Mouse (Mus musculus): ENCODE results near the gene Isy1. TPM values are rescaled to one million over a fixed set of nuclear protein-coding genes. Genes with fewer than 3 reads are reported as not detected.

The Isy1 gene
- total RNA-seq, 2 experiments from 2014 or later: 19.5 to 22.6 TPM

DNA sequence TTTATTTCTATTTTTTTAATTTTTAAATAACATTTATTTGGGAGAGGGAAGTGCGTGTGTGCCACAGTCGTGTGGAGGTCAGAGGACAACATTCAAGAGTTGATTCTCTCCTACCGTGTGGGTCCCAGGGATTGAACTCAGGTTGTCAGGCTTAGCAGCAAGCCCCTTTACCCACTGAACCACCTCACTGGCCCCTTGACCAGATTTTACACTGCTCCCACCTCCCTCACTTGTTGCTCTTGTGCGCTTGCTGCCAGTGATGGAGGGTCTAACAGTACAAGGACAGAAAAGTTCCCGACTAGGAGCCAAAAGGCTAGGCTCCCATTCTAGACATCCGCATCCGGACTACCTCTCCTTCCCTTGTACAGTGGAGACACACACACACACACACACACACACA is 33.1 kb downstream of the Isy1 start:
- no peak for DNase-seq (ENCODE audit: low spot score)

- no peak for DNase-seq (ENCODE audit: low spot score)
Observed at GRCm38 (mm10) chr6:87804886-87805285, 33.7 kb downstream of the Isy1 start.

DNA sequence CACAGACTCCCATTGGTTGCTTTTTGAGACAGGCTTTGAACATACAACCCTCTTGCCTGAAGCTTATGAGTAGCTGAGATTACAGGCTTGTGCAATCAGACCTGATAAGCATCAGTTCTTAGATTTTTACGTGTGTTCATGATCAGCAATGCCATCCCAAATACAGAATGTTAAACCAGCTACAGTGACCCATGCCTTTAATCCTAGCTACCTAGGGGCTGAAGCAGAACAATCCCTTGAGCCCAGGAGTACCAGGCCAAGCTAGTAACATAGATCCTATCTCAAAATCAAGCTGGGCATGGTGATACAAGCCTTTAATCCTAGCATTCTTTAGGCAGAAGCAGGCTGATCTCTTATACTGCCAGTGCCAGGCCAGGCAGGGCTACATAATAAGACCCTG is 34.6 kb downstream of the Isy1 start:
- no peak for DNase-seq (ENCODE audit: low spot score)

- DNase-seq (ENCODE audit: low spot score): no peak
Observed at GRCm38 (mm10) chr6:87802462-87802861, 36.1 kb downstream of the Isy1 start.

DNA sequence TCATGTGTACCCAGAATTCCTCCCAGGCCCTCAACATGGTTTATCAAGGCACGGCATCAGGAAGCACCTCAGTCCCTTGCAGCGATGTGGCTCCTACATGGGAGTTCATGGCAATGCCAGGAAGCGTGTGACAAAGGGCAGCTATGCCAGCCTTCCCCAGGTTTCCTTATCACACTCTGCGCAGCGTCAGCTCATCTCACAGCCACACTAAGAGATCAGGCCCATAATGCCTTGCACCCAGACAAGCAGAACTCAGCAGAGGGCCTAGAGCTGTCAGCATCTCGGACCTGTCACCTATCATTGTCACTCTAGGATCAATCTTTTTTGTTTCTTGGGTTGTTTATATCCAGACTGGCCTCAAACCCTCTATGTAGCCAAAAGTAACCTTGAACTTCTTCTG is 39.0 kb downstream of the Isy1 start:
- DNase-seq (ENCODE audit: low spot score): no peak

DNA sequence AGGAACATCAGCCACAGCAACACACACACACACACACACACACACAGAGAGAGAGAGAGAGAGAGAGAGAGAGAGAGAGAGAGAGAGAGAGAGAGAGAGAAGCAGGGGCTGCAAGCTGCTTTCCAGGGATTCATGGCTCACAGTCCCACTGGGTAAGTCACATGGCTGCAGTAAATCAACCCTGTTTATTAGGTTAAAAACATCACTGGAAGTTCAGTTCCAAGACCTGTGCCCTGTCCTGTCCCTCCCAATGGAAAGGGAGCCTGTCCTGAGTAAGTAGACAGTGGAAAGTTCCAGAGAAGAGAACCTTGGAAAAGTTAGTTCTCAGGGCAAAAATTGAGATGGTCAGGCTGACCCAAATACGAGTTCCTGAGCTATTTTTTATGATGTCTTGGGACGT is 41.3 kb downstream of the Isy1 start:
- DNase-seq (ENCODE audit: low spot score): no peak

DNA sequence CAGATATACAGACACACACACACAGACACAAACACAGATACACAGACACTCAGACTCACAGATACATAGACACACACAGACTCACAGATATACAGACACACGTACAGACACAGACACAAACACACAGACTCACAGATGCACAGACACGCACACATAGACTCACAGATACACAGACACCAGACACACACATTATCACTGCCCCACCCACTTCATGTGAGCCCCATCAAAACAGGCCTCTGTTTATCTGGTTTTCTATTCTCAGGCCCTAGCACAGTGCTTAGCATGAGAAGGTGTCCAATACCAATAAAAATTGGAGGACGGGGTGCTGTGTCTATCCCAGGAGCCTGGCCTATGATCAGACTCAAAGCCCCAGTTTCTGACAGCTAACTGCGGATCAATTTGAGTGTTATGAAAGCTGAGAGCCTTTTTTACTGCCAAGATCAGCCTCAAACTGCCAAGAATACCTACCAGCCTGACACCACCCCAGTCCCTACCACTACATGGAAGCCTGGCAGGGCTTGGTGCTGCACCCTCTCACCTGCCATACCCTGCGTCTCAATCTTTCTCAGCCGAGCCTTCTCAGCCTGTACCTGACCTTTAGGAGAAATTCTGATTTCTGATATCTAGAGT is 42.2 kb downstream of the Isy1 start:
- no peak for DNase-seq (ENCODE audit: low spot score)

GRCm38 (mm10) chr6:87795385-87796150 is 43.0 kb downstream of the Isy1 start:
- DNase-seq (ENCODE audit: low spot score): no peak

DNA sequence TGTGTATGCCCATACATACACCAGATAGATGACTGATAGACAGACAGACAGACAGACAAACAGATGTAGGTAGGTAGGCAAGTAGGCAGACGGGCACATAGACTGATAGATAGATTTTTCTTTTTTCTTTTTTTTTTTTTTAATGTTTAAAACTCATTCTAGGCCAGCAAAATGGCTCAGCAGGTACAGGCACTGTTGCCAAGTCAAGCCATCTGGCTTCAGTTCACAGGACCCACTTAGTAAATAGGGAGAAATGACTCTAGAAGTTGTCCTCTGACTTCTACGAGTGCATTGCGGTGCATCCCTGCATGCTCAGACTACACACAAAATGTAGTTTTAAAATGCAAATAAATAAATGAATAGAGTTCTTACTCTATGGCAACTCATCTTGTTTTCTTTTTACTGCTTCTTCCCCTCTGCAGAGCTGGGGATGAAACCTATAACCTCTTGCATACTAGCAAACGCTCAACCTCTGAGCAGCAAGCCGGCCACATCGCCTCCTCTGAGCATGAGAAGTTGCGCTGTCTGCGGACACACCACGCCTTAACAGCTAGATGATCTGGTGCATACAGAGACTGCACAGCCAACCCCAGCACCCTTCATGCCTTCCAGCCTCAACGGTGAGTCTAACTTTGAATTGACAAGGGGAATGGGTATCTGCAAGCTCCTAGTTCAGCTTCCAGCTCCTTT is 44.6 kb downstream of the Isy1 start:
- no peak for DNase-seq (ENCODE audit: low spot score)

DNA sequence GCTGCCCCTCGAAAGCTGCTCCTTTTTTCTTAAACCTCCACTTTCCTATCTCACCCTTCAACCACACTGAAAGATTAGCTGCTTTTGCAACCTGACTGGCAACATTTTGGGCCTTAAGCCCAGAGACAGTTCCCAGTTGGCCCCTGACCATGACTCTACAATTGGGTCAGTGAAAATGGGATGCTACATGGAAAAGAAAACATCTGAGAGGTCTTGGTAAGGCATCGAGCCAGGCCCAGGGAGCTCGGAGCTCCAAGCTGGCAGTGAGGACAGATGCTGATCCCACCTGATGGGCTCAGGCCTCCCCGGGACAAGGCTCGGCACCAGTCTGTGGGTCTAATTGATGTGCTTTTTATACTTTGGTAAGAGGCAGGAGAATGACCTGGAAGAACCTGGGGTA is 46.8 kb downstream of the Isy1 start:
- no peak for DNase-seq (ENCODE audit: low spot score)

DNA sequence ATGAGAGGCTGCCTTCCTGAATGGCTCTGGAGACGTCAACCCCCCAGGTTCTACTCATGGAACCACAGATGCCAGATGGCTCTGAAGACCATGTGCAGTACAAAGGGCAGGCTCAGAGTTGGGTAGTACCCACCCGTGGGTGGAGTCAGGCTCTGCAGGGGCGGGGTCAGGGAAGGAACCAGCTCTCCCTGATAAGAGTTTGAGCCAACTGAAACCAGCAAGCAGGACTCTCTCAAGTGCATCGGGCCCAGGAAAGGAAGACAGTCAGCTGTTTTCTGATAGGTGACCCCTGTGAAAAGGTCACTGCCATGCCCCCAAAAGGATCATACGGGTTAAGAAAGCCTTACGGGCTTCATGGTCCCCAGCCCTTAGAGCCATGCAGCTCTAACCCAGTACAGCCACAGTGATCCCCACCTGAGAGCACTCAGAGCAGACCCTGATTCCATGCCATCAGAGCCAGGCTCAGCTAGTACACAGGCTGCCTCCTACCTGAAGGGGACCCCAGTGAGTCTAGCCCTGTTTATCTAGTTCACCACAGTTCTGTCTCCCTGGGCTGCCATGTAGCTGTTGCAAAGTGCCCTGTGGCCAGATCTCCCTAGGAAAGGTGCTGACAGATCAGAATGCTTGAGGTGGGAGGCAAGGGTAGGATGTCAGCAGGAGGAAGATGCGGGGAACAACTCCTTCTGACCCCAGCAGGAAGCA is 47.7 kb downstream of the Isy1 start:
- no peak for DNase-seq (ENCODE audit: low spot score)

DNA sequence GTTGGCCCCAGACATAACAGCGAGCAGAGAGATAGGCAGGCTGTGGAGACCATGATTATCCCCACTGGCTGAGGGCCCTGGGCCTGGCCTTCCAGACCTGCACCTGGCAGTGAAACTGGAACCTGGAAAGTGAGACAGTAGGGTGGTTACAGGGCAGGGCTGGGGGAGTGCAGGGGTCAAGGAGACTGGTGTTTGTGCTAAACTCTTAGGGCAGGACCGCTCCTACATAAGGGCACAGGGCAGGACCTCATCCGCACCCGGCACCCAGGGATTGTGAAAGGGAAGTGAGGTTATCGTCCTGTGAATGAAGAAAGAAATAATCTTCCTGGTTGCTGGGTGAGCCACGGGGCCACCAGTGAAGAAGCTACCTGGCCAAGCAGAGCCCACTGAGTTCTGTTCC is 48.8 kb downstream of the Isy1 start:
- no peak for DNase-seq (ENCODE audit: low spot score)

DNA sequence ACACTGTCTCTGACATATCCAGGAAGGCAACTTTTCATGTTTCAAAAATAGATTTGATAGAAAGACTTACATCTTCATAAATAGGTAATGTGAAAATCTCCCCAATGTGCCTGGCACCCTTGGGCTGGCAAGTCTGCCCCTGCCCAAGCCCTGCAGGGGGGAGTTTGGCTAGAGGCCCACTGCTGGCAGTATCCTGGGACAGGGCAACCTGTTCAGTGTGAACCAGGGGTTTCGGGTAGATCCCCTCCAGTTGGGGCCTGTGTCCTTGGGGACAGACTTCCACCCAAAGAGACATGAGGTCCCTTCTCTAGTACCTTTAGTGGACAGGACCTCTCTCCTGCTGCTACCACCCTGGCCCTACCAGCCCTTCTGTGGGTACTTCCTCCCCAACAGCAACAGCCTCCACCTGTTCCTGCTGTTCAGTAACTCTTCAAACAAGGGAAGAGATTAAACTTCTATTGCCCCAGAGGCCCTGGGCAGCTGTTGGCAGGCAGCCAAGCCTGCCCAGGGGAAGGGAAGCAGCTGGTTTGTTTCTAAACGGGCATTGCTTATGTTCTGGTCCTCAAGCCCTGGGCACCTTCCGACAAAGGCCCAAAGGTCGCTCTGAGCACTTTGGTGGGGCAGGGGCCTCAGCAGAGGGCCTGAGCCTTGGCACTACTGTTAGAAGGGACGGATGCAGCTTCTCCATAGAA is 49.6 kb downstream of the Isy1 start:
- DNase-seq (ENCODE audit: low spot score): no peak

DNA sequence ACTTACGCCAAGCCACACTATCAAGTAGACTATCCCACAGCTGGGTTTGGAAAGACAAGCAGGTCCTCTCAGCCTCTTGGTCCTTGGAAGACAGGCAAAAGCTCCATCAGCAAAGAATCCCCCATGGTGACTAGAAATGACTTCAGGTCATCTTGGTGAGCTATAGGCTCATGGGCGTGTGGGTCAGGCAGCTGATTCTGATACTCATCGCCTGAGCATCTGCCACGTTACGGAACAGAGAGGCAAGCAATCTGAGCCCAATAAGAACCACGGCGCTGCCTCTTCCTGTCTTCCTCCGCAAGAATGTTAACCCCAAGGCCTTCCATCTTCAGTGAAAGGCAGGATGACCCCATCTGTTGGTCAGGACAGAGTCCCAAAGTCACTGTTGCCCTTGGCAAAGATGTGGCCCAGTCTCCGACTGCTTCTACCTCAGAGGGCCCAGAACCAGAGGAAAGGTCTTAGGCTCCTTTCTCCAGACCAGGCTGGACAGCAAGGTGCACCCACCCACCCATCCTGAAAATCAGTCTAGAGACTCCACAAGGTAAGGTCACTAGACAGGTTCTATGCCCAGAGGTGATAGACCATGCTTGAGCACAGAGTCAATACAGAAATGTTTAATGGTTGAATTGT is 50.2 kb downstream of the Isy1 start:
- DNase-seq (ENCODE audit: low spot score): no peak

- DNase-seq (ENCODE audit: low spot score): no peak
Observed at GRCm38 (mm10) chr6:87787108-87787890, 51.3 kb downstream of the Isy1 start.

- no peak for DNase-seq (ENCODE audit: low spot score)
Observed at GRCm38 (mm10) chr6:87786621-87787020, 52.0 kb downstream of the Isy1 start.

GRCm38 (mm10) chr6:87784033-87784432 is 54.6 kb downstream of the Isy1 start:
- no peak for DNase-seq (ENCODE audit: low spot score)

GRCm38 (mm10) chr6:87780546-87781301 is 57.9 kb downstream of the Isy1 start:
- DNase-seq (ENCODE audit: low spot score): no peak
